Mouse (Mus musculus) small intestine, adult 2 months (tissue): ENCODE results near the gene Bola1. TPM values are rescaled to one million over a fixed set of nuclear protein-coding genes. Genes with fewer than 3 reads are reported as not detected.
A peak's percentile ranks its signal among the peaks of the same experiment; 100 is the strongest.

Experiments
- H3K27ac ChIP-seq: fragments of 200-500 bp; 2 replicates; pipeline ENCODE4 v1.5.1; 2012; ENCODE audit warnings: low read depth, low read length, control low read depth, inconsistent platforms; ENCODE audit not compliant: insufficient read depth
- H3K27me3 ChIP-seq: fragments of 200-500 bp; 2 replicates; pipeline ENCODE4 v1.6.1; 2012; ENCODE audit warnings: mild to moderate bottlenecking, moderate library complexity, low read length, inconsistent platforms; ENCODE audit not compliant: control insufficient read depth, insufficient read depth
- H3K36me3 ChIP-seq: fragments of 200-500 bp; 2 replicates; pipeline ENCODE4 v1.6.1; 2012; ENCODE audit warnings: mild to moderate bottlenecking, low read length, control low read depth, inconsistent platforms; ENCODE audit not compliant: control insufficient read depth, insufficient read depth
- H3K4me1 ChIP-seq: fragments of 200-500 bp; 2 replicates; pipeline ENCODE4 v1.6.1; 2012; ENCODE audit warnings: low read length, inconsistent platforms, mixed read lengths; ENCODE audit not compliant: control insufficient read depth, insufficient read depth, insufficient read length
- H3K4me3 ChIP-seq: fragments of 200-500 bp; 2 replicates; pipeline ENCODE4 v1.5.1; 2012; ENCODE audit warnings: low read depth, mild to moderate bottlenecking, control low read depth, inconsistent platforms, low read length, moderate library complexity
- CTCF ChIP-seq: fragments of 200-500 bp; IDR thresholded peaks from 2 replicates; pipeline ENCODE4 v1.5.1; 2012; ENCODE audit warnings: low read depth, mild to moderate bottlenecking, control low read depth, inconsistent platforms, low read length, moderate library complexity, mixed read lengths; ENCODE audit not compliant: insufficient replicate concordance, insufficient read length; ENCODE audit errors: extremely low read depth
- POLR2A ChIP-seq: fragments of 200-500 bp; IDR thresholded peaks from 2 replicates; pipeline ENCODE4 v1.6.1; 2012; ENCODE audit warnings: low read depth, mild to moderate bottlenecking, control low read depth, inconsistent platforms, low read length, moderate library complexity
- WGBS: fragments of 180-500 bp; shearing (Covaris S2); methylation state at CpG from one replicate; pipeline ENCODE4 v1.1.7; 2018; 5-methylcytosine and 5-hydroxymethylcytosine counted together
- polyA plus RNA-seq: library from polyadenylated mRNA; depleted of rRNA; stranded (reverse); fragments of >200 nt; gene quantifications from 2 replicates; pipeline ENCODE4 v1.2.3, GENCODE M21; 2012

Bola1 gene
- polyA plus RNA-seq, 1 experiment, result 66.0 TPM

DNA sequence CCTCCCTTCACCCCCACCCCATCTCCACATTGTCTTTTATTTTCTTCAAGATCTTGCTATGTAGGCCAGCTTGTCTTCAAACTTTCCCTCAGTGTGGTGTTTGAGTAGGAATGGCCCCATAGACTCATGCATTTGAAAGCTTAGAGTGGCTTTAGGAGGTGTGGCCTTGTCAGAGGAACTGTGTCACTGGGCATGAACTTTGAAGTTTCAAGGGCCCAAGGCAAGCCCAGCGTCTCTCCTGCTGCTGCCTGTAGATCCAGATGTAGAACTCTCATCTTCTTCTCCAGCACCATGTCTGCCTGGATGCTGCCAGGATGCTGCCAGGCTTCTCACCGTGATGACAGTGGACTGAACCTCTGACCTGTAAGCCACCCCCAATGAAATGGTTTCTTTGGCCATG lies 9.3 kb upstream of the Bola1 start:
- no peak for TF ChIP-seq POLR2A
- WGBS, result 56% methylated on average over 2 of the region's 2 CpGs
- Histone ChIP-seq H3K36me3 (no peaks in the 10 kb centered on the region), H3K27me3 (no peaks in the 10 kb centered on the region), H3K4me1 (no peaks in the 10 kb centered on the region; the same call in 1 of the 2 replicates), H3K27ac (no peak overlapping the region), H3K4me3 (no peak overlapping the region)

- Histone ChIP-seq H3K36me3 (no peaks in the 10 kb centered on the region), H3K27ac (no peak overlapping the region), H3K4me3 (no peak overlapping the region), H3K4me1 (no peaks in the 10 kb centered on the region; the same call in 1 of the 2 replicates), H3K27me3 (no peaks in the 10 kb centered on the region)
- TF ChIP-seq POLR2A, result no peak
- TF ChIP-seq CTCF, result no peak
- 70% methylated on average over 8 of the region's 8 CpGs for WGBS
Measured at GRCm38 (mm10) chr3:96226695-96227648, 7.5 kb upstream of the Bola1 start.

DNA sequence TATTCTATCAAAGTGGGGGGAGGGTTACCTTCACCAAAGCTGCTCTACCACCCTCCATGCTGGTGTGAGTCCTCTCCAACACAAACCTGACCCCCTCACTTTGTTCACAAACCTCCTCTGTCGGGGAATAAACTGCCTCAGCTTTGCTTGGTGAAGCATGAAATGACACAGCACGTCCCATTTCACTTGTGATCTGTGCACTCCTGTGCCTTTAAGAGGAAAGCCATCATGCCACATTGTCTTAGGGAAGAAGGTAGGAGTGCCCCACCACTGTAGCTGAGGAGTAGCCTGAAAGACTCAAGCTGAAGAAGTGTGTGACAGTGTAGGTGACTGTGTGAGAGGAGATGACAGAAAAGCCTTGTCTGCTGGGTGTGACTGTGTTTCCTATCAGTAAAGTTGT lies 5.9 kb upstream of the Bola1 start:
- no peaks in the 10 kb centered on the region for H3K27me3 ChIP-seq
- no peak overlapping the region for H3K4me3 ChIP-seq
- H3K4me1 ChIP-seq, result no peaks in the 10 kb centered on the region; the same call in 1 of the 2 replicates
- no peak for TF ChIP-seq POLR2A
- no peak for TF ChIP-seq CTCF
- H3K27ac ChIP-seq, result no peak overlapping the region
- H3K36me3 ChIP-seq, result no peaks in the 10 kb centered on the region
- WGBS, result 33% methylated on average over 2 of the region's 2 CpGs

DNA sequence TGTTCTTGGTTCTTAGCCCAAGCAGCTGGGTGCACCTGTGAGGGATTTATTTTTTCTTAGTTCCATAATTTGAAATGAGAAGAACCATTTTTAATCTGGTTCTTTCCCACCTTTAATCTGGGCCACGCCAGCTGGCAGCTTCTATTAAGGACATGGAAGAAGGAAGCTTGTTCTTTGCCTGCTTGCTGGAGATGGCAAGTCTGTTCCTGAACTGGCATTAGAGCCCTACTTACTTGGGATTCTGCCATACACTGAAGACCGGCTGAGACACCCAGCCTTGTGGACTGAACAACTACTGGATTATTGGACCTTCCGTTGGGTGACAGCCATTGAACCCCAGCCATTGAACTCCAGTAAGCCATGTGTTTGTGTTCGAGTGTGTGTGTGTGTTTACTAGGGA lies 3.3 kb upstream of the Bola1 start:
- H3K4me3 ChIP-seq, result no peak overlapping the region
- no peaks in the 10 kb centered on the region for H3K27me3 ChIP-seq
- H3K27ac ChIP-seq, result no peak overlapping the region
- TF ChIP-seq CTCF (no peak), POLR2A (no peak)
- 74% methylated on average over 4 of the region's 4 CpGs for WGBS
- H3K36me3 ChIP-seq, result no peaks in the 10 kb centered on the region
- H3K4me1 ChIP-seq, result peaks cover 3% of the 10 kb centered on the region; the same call in 1 of the 2 replicates

DNA sequence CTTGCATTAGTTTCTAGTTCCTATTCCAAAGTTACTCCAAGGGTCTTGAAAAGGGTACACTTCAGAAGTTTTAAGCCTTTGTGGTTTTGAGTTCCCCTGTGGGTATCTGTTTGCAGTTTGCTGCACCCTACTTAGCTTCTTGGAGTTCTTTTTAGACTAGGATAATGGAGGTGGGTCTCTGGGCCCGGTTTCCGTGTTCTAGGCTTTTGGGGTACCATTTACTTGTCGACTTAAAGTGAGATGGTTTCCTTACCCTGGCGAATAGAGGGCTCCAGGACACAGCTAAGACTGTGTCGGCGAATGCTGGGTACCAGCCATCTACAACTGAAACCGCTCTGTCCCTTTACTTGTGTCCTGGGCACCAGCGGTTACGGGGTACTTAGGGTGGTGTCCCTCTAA lies 2.1 kb upstream of the Bola1 start:
- WGBS, result 5% methylated on average over 9 of the region's 9 CpGs
- Histone ChIP-seq H3K27me3 (no peaks in the 10 kb centered on the region), H3K4me3 (peak overlapping the region; percentile 65), H3K27ac (peak overlapping the region; percentile 99), H3K4me1 (peaks cover 3% of the 10 kb centered on the region; the same call in 1 of the 2 replicates), H3K36me3 (no peaks in the 10 kb centered on the region)
- no peak for TF ChIP-seq CTCF
- no peak for TF ChIP-seq POLR2A

GRCm38 (mm10) chr3:96220765-96221639 lies 1.5 kb upstream of the Bola1 start, which contains the start of the genes Hist2h2ac and Hist2h2be:
TSS of gene Hist2h2ac (minus strand) at chr3:96220880.
TSS of gene Hist2h2be (plus strand) at chr3:96221119.
- Histone ChIP-seq H3K27me3 (no peaks in the 10 kb centered on the region), H3K36me3 (no peaks in the 10 kb centered on the region), H3K4me1 (peaks cover 3% of the 10 kb centered on the region; the same call in 1 of the 2 replicates), H3K4me3 (peak within 1 kb of the TSS; percentile 80), H3K27ac (peak within 1 kb of the TSS; percentile 99)
- WGBS, result under 1% methylated on average over 43 of the region's 43 CpGs
- TF ChIP-seq CTCF (no peak), POLR2A (peak; percentile 19; the same call in 1 of the 2 replicates)
